Mouse (Mus musculus) right cerebral cortex, postnatal 36 days (tissue): ENCODE measurements around the gene Tenm3.

Source experiments
- DNase-seq, 2 experiments: peaks; one replicate each; pipeline ENCODE4 v3.0.0; 2022; ENCODE audit warnings: low spot score in 2 of 2, mixed read lengths in 1 of 2

The Tenm3 gene

DNA sequence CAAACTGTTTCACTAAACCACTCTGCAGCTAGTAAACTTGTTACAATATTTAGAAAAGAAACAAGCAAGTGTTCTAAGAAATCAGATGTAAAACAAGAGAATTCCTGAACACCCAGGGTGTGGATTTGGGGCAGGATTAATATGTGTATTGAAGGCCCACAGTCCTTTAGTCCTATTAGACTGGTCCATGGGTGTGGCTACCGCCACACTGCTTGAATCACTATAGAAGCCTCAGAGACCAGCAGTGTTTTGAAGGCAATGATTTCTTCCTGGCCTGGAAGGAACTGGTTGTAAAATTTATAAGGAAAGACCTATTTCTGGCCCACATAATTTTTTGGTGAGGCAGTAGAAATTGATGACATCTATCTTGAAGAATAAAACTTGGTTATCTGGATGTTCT, 33.1 kb downstream of the Tenm3 start:
- no peak for DNase-seq

DNA sequence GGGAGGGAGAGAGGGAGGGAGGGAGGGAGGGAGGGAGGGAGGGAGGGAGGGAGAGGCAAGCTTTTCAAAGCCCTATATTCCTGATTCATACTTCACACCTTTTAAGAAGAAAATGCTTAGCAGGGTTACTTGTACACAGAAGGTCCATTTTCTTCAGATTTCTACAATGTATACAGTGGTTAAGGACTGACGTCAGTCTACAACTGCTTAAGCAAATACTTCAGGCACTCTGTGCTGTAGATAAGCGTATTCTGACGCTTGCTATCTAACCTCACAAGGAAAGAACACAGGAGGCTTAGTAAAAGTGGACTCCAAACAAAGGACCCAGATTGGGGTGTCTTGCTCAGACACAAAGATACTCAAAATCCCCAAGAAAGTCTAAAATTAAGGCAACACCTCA, 34.6 kb downstream of the Tenm3 start:
- no peak for DNase-seq

GRCm38 (mm10) chr8:48803070-48803469, 40.7 kb downstream of the Tenm3 start:
- DNase-seq = no peak

- DNase-seq = no peak
Observed at GRCm38 (mm10) chr8:48802231-48802630, 41.5 kb downstream of the Tenm3 start.

DNA sequence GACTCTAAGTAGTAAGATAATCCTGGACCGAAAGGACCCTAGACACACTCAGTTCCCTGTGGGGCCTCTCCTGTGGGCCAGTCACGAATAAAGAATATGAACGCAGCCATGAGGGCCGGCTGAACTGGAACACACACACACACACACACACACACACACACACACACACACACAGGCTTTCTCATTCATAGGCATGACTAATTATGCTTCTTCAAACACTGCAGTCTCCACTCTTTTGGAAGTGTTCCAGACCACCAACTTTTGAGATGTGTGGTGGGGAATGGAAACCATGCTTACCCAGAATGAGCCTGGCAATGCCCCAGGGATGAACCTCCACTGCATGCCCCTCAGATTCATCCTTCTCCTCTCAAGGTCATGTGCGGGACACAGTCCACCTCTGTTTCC, 45.8 kb downstream of the Tenm3 start:
- DNase-seq = no peak

DNA sequence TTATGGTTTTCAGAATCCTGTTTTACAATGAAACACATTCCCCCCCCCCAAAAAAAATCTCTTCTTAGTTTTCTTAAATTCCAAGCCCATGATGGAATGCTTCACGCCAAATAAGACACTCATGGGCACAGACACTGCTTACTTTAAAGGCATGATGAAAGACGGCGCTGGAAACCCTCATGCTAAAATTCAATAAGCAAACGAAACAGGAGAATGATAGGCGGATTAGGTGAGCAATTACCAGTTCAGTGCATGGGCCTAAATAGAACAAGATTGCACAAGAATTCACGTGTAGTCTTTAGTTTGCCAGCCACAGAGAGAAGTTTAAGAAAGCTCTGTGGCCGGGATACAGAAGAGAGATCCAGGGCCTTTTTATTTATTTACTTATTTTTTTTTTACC, 49.5 kb downstream of the Tenm3 start:
- DNase-seq = no peak

DNA sequence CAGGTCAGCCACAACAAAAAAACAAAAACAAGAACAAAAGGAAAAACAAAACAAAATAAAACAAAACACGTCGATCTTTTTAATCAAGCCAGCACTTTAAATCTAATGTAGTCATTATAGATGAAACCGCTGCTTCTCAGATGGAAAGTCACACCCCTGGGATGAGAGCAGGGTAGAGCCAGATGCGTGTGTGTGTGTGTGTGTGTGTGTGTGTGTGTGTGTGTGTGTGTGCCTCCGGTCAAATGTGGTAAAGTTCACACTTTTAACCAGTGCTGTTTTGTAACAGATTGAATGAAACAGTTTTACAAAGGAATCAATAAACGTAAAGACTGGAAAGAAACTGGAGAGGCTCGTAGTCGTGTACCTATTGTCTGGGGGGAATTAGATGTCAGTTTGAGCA, 50.0 kb downstream of the Tenm3 start:
- DNase-seq = no peak

- DNase-seq = no peak
Observed at GRCm38 (mm10) chr8:48792587-48793326, 51.0 kb downstream of the Tenm3 start.

GRCm38 (mm10) chr8:48783308-48783707, 60.4 kb downstream of the Tenm3 start:
- no peak for DNase-seq

GRCm38 (mm10) chr8:48780628-48781027, 63.1 kb downstream of the Tenm3 start:
- no peak for DNase-seq

DNA sequence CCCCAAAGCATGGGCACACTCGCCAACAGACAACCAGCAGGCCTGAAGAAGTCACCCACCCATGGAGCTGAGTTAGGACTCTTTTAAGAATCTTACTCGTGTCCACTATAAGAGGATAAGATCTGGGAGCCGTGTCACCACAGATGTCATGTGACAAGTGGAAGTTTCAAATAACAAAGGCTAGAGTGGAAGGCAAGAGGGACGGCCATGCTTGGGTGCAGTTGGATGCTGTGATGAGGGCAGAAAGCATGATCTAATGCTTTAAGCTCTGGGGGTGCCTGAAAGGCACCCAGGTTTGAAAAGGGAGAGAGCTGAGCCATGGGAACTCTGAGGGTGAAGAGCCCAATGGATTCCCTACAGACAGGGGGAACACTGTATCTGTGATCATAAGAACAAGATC, 64.6 kb downstream of the Tenm3 start:
- no peak for DNase-seq

DNA sequence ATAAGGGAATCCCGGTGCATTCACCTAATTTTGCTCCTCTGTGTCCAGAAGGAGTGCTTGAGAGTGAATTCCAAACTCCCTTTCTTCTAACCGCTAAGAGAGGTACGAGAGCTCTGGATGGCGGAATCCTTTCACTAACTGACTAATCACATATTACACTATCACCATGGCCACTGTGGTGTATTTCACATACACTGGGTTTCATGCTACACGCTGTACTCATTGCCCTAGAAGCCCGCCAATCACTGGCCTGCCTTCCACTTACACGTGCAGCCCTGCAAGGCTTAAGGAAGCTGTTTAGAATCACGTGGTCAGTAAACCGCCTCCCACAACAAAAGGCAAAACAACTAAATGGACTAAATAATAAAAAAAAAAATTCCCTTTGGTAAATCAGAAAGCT, 67.7 kb downstream of the Tenm3 start:
- peak in 1 of 2 experiments; percentile 3 for DNase-seq

GRCm38 (mm10) chr8:48775531-48776037, 68.2 kb downstream of the Tenm3 start:
- no peak for DNase-seq

DNA sequence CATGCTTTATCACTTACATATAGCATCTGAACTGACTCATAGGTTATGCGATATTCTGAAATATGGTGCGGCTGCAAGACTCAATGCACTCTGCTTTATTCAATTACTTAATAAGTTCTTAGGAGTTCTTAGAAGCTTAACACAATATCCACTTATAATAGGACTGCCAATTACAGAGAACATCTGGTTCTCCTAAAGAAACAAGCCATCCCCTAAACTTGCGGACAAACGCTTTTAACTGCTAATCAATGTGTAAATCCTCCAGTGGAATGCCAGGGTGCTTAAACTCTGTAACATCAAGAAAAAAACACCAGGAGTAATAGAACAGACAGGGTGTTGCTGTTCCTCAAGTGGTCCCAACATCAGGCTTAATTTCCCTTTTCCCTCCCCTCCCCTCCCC, 68.9 kb downstream of the Tenm3 start:
- DNase-seq = no peak

- DNase-seq = no peak
Observed at GRCm38 (mm10) chr8:48766545-48767234, 77.1 kb downstream of the Tenm3 start.

- DNase-seq = no peak
Observed at GRCm38 (mm10) chr8:48765212-48765611, 78.5 kb downstream of the Tenm3 start.

DNA sequence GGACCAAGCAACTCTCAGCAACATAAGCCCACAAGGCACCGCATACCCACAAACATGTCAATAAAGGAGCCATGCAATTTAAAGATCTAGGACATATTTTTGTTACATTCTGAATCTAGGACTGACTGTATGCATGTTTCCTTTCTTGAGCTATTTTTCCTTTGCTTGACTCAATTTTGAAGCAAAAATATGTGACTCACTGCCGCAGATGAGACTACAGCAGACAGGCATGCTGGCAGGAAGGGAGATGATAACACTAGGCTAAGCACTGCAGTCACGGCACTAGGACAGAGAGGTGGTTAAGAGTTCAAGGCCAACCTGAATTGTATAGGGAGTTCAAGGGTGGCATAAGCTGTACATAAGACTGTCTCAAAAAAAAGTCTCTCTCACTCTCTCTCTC, 79.7 kb downstream of the Tenm3 start:
- DNase-seq = no peak

- no peak for DNase-seq
Observed at GRCm38 (mm10) chr8:48756874-48757273, 86.9 kb downstream of the Tenm3 start.

DNA sequence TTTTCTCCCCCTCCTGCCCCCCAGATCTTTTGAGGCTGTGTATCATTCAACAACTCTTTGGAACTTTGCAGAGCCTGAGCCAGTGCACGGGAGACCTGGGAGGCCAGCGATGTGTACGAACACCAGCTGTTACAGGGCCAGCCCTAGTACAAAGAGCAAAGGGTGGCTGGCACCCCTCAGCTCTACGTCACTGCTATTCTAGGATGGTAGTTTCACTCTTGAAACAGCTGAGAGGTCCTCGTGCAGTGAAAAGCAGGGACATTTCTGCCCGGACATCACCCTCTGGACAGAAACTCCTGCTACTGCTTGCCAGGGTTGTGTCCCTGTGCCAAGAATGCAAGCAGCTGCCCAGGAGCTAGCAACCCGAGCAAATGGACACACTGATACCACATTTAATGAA, 88.3 kb downstream of the Tenm3 start:
- DNase-seq = no peak

- no peak for DNase-seq
Observed at GRCm38 (mm10) chr8:48754959-48755358, 88.8 kb downstream of the Tenm3 start.

DNA sequence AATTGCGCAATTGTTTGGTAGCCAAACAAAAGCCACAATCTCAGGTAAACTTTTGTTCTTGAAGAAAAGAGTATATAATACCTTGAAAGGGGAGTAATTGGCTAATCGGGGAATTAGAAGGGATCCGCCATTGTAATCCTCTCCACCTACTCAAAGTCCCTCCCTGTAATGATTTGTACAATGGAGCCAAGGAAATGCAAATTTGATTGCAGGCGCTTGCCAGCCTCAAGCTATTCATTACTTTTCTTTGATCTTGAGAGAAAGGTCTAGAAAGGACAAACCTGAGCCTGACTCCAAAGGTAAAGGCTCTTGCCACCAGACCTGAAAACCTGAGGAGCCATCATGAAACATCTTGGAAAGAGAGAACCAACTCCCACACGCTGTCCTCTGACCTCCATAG, 91.8 kb downstream of the Tenm3 start:
- no peak for DNase-seq

DNA sequence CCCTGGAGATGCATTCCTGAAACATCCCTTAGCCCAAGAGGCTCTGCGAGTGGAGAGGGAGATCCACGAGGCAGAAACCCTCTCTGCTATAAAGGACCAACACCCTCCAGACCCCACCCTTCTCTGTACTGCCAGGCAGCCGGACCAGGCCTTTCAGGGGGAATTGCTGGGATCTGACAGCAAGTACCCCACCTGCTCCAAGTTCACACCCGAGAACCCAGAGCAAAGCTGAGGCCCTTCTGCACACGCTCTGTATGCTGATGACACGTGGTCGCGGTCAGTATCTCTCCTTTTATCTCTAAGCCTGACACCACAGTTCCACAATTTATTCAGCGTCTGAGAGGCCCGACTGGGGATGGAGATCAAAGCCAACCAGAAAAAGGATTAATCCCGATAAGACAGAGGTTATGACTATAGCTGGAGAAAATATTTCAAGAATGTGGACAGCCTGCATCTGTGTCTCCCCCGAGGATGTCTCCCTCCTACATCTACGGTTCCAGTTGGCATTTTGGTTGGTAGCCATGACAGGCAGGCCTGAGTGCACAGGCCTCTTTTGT, 95.2 kb downstream of the Tenm3 start:
- no peak for DNase-seq

DNA sequence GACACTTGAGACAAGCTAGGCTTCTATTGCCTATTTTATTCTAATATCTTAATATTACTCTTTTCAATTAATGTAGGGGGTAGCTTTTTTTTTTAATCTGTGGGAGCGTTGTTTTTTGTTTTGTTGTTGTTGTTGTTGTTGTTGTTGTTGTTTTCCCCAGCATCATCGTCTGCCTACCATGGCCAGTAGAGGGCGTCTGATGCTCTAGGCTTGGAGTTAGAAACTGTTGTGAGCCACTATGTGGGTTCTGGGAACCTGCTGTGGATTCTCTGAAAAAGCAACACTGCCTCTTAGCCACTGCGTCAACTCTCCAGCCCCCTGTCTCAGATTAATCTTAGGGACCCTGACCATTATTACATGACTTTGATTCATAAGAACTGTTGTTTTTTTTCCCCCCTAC, 99.8 kb downstream of the Tenm3 start:
- no peak for DNase-seq
